Mouse (Mus musculus): Measurements from ENCODE around the gene Arhgap22.

Arhgap22 gene

GRCm38 (mm10) chr14:33212958-33213309 is 892 bp upstream of the Arhgap22 start:
- DNase-seq (ENCODE audit: low read depth in 2 of 2, low spot score in 2 of 2): no peak

GRCm38 (mm10) chr14:33214767-33215128 is 922 bp downstream of the Arhgap22 start:
- DNase-seq (ENCODE audit: low read depth in 2 of 2, low spot score in 2 of 2): no peak

GRCm38 (mm10) chr14:33215163-33215562 is 1.3 kb downstream of the Arhgap22 start:
- DNase-seq (ENCODE audit: low read depth in 2 of 2, low spot score in 2 of 2): no peak

DNA sequence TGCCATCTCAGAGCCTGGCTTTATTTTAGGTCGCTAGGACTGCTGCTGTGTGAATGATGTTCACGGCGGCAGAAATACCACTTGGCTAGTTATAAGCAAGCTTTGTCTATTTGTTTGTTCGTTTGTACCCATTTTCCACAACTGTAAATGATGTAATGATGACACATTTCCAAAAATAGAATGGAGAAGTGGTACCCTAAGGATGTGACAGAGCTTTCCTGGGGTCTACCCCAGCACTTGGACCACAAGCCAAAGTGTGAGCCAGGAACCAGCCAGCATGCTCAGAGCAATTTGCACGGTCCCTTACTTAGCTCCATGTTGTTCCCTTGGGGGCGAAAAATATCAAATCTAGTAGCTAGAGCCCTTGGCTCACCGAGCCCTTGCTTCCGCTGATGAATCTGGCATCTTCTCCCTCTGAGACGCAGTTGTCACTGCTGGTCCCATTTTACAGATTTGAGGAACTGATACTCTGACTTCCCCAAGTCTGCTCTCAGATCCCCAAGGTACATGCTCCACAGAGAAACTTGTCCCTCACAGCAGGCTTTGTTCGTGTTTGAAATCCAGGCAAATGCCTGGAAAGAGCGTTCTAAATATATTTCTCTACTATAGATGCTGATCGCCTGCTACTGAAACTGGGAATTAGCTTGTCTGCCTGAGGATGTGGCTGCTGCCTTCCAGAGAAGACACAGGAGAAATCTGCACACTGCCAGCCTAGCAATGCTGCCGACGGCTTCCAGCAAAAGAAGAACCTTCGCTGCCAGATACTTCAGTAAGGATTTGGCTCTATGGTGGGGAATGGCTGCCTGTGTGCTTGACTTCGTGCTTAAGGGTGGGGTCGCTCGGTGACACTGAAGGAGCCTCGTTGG is 2.8 kb downstream of the Arhgap22 start:
- DNase-seq (ENCODE audit: low read depth in 2 of 2, low spot score in 2 of 2): no peak

DNA sequence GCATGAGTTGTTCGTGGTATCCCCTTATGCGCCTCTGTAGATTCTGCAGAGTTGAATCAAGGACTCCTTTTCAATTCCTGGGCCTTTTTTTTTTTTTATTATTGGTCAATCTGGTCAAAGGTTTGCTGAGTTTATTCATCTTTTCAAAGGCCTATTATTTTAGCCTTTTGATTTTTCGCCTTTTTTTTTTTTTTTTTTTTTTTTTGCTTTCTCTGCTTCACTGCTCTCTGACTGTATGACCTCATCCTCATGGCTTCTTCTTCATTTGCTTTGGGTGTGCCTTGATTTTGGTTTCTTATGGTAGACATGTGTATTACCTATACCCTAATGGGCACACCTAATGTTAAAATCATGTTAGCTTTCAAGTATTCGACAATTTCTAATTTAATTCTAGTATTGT is 11.4 kb downstream of the Arhgap22 start:
- no peak for DNase-seq (ENCODE audit: low read depth in 2 of 2, low spot score in 2 of 2)

- DNase-seq (ENCODE audit: low read depth in 2 of 2, low spot score in 2 of 2): no peak
These were observed 16.8 kb downstream of the Arhgap22 start for GRCm38 (mm10) chr14:33230672-33231071.

DNA sequence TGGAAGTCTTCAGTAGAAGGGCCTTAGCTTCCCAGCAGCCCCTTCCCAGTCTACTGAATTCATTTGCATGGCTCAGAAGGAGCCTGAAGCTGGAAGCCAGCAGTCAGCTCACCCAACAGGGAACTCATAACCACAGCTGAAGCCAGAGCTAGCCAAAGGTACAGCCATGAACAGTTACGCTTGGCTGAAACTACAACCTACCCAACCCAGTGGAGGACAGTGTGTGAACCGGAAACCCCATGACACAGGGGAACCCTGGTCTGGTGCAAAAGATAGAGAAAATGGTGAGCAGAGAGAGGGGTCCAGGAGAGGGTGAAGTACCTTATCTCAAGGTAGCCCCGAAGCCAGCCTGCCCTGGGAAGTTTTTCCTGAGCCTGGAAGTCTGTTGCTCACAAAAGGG is 17.5 kb downstream of the Arhgap22 start:
- DNase-seq (ENCODE audit: low read depth in 2 of 2, low spot score in 2 of 2): no peak

GRCm38 (mm10) chr14:33232048-33232447 is 18.2 kb downstream of the Arhgap22 start:
- no peak for DNase-seq (ENCODE audit: low read depth in 2 of 2, low spot score in 2 of 2)

DNA sequence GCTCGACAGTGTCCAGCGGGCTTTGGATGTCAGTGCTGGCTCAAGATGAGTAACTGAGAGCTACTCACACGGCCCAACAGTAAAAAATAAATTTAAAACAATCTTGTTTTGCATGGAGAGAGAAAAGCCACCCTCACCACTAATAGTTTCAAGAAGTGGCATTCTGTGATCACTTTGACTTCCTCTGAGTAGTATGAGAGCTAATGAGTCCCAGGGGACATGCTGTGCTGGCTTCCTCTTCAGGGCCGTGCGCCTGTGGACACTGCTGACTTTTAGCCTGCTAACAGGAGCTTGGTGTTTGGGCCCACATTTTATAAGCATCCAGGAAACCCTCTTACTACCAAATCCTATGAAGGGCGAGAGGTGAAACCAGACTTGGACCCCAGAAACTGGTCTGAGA is 21.8 kb downstream of the Arhgap22 start:
- DNase-seq (ENCODE audit: low read depth in 2 of 2, low spot score in 2 of 2): no peak

GRCm38 (mm10) chr14:33240400-33240799 is 26.6 kb downstream of the Arhgap22 start:
- no peak for DNase-seq (ENCODE audit: low read depth in 2 of 2, low spot score in 2 of 2)

DNA sequence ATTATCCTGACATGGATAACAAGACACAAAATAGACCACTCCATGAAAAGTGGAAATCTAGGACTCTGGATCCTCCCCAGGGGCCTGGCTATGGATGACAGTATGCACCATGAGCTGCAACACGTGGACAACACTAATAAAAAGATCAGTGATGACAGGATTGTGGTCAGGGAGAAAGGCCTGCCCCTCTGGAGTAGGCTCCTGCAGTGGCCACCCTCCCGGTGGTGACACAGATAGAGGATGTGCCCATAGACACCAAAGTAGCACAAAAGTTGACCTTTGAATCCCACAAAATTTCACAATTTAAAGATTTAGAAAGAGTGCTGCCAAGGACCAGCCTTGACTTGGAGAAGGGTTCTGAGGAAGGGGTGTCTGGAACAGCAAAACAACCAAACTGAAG is 29.4 kb downstream of the Arhgap22 start:
- DNase-seq (ENCODE audit: low read depth in 2 of 2, low spot score in 2 of 2): no peak

DNA sequence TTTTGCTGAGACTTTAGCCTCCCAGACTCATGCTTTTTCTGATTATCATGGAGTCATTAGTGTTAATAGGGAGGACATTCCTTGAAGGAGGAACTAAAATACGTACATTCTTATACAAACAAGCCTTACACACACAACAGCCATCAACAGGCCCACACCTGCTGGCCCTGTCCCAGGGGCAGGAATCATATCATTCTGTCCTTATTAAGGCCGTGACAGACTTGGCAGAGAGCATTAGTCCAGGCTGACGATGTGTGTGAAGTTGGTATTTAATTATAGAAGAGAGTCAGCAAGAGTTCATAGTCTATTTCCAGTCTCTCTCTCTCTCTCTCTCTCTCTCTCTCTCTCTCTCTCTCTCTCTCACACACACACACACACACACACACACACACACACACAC is 30.7 kb downstream of the Arhgap22 start:
- no peak for DNase-seq (ENCODE audit: low read depth in 2 of 2, low spot score in 2 of 2)

DNA sequence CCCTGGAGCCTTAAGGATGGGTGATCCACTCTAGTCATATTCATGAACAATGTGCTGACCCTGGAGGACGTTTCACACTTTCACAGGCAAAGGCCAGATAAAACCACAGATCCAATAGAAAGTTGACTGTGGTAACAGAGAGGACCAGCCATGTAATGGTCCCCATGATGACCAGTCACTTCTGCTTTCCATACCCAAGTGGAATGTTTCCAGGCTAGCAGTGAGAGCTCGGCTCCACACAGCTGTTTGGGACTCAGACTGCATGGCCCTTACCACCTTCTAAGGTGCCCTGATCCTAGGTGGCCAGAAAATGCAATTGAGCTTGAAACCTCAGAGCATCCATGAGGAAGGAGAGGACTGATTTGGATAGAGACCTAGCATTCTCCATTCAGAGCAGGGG is 31.1 kb downstream of the Arhgap22 start:
- DNase-seq (ENCODE audit: low read depth in 2 of 2, low spot score in 2 of 2): no peak

DNA sequence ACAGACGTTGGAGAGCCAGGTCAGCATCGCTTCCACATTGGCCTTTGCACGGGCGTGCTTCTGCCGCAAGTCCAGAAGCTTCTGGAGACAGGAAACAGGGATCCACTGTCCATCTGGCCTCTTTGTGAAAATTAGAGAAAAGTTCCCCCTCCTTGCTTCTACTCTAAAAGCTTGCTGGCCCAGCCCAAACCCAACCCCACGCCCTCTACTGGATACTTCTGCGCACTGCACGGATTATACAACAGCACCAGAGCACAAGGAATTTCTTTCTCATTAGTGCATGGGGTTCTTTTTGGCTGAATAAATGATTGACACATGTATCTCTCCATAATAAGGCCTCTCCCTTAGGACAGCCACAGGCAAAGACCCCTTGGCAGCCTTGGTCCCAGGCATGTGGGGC is 32.6 kb downstream of the Arhgap22 start:
- DNase-seq (ENCODE audit: low read depth in 2 of 2, low spot score in 2 of 2): no peak

DNA sequence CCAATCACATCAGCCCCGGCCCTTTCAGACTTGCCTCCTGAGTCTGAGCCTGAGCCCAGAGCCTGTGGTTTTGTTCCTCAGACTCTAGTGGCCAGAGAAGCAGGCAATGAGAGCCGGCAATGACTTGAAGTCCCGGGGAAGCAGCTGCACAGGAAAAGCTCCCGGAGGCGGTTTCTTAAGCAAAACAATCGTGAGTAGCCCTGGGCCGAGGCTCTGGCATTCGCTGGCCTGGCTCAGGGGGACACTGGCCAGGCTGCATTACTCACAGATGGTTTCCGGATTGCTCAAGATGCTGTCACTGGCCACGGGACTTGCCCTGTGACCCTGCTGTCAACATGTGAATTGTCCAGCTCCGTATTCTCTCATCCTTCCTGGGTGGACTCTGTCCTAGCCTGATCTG is 33.8 kb downstream of the Arhgap22 start:
- no peak for DNase-seq (ENCODE audit: low read depth in 2 of 2, low spot score in 2 of 2)

DNA sequence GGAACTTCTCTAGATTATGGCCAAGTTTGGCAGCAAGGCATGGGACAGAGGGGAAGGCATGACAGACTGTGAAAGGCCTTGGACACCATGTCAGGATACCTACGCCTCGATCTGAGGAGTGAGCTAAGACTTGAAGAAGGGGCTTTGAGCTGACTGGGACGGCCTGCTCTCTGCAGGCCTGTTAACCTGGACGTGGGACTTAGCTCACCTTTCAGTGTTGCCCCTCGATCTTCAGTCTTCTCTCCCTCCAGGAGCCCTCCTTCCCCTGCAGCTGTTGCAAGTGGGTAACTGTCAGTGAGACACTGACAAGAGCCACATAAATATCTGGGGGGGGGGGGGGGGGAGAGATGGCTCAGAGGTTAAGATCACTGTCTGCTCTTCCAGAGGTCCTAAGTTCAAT is 34.9 kb downstream of the Arhgap22 start:
- DNase-seq (ENCODE audit: low read depth in 2 of 2, low spot score in 2 of 2): no peak

DNA sequence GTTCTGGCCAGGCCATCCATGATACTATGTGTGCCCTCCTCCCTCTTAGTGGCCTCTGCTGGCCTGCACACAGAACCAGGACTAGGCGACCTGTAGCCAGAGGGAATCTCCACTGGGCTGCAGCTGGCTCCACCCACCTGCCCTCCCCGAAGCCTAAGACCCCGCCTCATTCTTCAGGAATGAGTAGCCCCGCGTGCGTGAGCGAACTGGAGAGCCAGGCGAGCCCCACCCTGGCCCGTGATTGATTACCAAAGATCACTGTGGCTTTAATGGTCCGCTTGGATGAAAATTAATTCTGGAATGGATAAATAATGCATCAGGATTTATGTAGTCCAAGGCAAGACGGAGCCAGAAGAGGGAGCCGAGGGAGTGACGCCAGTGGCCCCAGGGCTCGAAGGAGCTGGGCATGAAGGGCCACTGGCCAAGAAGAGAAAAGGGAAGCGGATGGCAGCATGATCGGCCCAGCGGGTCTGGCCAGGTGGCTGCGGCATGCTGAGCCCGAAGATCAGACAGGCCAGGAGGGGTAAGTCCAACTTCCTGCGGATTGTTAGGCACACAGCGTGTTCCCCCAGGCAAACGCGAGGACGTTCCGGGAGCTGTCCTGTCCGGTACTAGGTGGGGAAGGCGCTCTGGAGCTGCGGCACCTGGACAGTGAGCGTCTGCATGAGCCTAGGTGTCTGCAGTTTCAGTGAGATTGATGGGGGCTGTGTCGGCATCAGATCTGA is 36.6 kb downstream of the Arhgap22 start:
- DNase-seq (ENCODE audit: low read depth in 2 of 2, low spot score in 2 of 2): no peak

- DNase-seq (ENCODE audit: low read depth in 2 of 2, low spot score in 2 of 2): no peak
These were observed 37.3 kb downstream of the Arhgap22 start for GRCm38 (mm10) chr14:33250956-33251745.

DNA sequence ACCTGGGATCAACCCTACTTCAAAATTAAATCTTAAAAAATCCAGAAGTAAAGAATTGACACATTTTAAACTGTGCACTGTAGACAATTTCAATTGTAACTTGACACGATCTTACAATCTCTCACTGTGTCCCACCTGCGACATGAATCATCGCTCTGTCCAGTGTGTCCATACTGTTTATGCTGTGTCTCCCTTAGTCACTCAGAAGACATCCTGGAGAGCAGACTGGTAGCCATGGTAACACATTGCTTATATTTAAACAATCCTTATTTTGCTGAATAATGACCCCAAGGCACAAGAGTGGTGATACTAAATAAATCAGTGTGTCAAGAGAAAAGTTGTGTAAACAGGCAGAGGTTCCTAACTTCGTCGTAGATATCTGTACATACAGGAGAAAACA is 44.4 kb downstream of the Arhgap22 start:
- no peak for DNase-seq (ENCODE audit: low read depth in 2 of 2, low spot score in 2 of 2)

- no peak for DNase-seq (ENCODE audit: low read depth in 2 of 2, low spot score in 2 of 2)
These were observed 46.3 kb downstream of the Arhgap22 start for GRCm38 (mm10) chr14:33260131-33260530.

DNA sequence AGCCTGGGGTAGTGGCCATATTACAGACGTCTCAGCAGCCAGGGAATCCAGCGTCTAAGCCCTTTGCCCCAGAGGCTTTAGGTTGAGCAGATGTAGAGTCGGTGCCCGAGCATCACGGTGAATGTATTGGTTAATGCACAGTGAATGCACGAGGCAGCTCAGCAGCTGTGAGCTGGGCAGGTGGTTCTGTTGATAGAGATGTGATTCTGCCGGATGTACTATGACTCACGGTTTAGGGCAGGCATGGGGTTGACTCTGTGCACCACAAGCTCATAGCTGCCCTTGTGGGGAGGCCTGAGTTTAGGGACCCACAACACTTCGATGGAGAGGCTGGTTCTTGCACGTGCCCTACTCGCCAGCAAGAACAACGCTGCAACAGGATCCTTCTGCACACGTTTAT is 51.0 kb downstream of the Arhgap22 start:
- no peak for DNase-seq (ENCODE audit: low read depth in 2 of 2, low spot score in 2 of 2)

GRCm38 (mm10) chr14:33276240-33276639 is 62.4 kb downstream of the Arhgap22 start:
- no peak for DNase-seq (ENCODE audit: low read depth in 2 of 2, low spot score in 2 of 2)
